Comparison of ENCODE assay signal across 8 mouse cellular contexts in genomic region chr9:75762487-75762886, GRCm38 (mm10). TPM values are rescaled to one million over a fixed set of nuclear protein-coding genes. Genes with fewer than 3 reads are reported as not detected.
DNase-seq lines count a peak whose midpoint lies in the region.

No protein-coding gene starts in this region.

- DNase-seq in adrenal gland, adult 18-20 months (ENCODE audit: low spot score in 2 of 2): peak; percentile 7 to 21
- DNase-seq in adrenal gland, postnatal 4 days (ENCODE audit: low spot score in 2 of 2): no peak
- DNase-seq in kidney, adult 8-10 months: peak; percentile 26 to 29
- DNase-seq in kidney, adult 18-20 months: no peak
- DNase-seq in MN1 (ENCODE audit: low spot score): peak; percentile 57
- DNase-seq in kidney, postnatal 14 days: peak; percentile 48
- peak; percentile 31 for DNase-seq in right cerebral cortex, postnatal 4 days
- no peak for DNase-seq in thymus, postnatal 25 days

RNA-seq across cellular contexts. Expression of gene Bmp5, which starts 12.7 kb away (rescaled TPM):
- total RNA-seq in adrenal gland, adult 18-20 months (2021): under 1 TPM; 0.36 to 0.61 TPM
- 10 to 100 TPM in 1 of 2 experiments, 1 to 10 TPM in 1; 8.3 to 12.7 TPM for total RNA-seq in adrenal gland, postnatal 4 days (2021)

Comparison
In these comparisons a context has a peak if more than half of its experiments do, and no peak if none do; other contexts are left out.
1. DNase-seq: peak in adrenal gland, adult 18-20 months (2 of 2), kidney, adult 8-10 months (2 of 2), MN1 (single experiment), kidney, postnatal 14 days (single experiment) and right cerebral cortex, postnatal 4 days (single experiment); none in adrenal gland, postnatal 4 days (0 of 2), kidney, adult 18-20 months (single experiment) and thymus, postnatal 25 days (single experiment).
2. RNA of gene Bmp5, which starts 12.7 kb away (total RNA-seq): 8.3 to 12.7 TPM in adrenal gland, postnatal 4 days; 0.36 to 0.61 TPM in adrenal gland, adult 18-20 months; every median in the first group is over 4 times any median in the second.